Mouse (Mus musculus) heart, postnatal 25 days (tissue): ENCODE data around the gene Gm43720. TPM values are rescaled to one million over a fixed set of nuclear protein-coding genes. Genes with fewer than 3 reads are reported as not detected.
A peak's percentile ranks its signal among the peaks of the same experiment; 100 is the strongest.

ENCODE experiments used
- DNase-seq: peaks from one replicate; pipeline ENCODE4 v3.0.0; 2022; ENCODE audit warnings: low spot score
- intact Hi-C: fragments of 180-260 bp; cut with DNase I; formaldehyde crosslinking; loops from one replicate; pipeline ENCODE4 v1.15.1; 2025
- total RNA-seq, 2 experiments: library from RNA; stranded (reverse); gene quantifications; 2 replicates each; pipeline ENCODE4 v1.2.3; 2021

Gene Gm43720
- total RNA-seq, 2 experiments from 2014 or later, result not detected

- DNase-seq, result no peak
- intact Hi-C loops, result no loop called here
Observed at GRCm38 (mm10) chr5:138262582-138263240, 17.0 kb downstream of the Gm43720 start.

- no peak for DNase-seq
- intact Hi-C loops, result no loop called here
Observed at GRCm38 (mm10) chr5:138262001-138262400, 17.8 kb downstream of the Gm43720 start.

GRCm38 (mm10) chr5:138260834-138261233, 18.9 kb downstream of the Gm43720 start:
- intact Hi-C loops, result no loop called here
- DNase-seq, result no peak

GRCm38 (mm10) chr5:138260051-138260450, 19.7 kb downstream of the Gm43720 start:
- DNase-seq, result no peak
- intact Hi-C loops, result no loop called here

GRCm38 (mm10) chr5:138258993-138259392, 20.8 kb downstream of the Gm43720 start:
- intact Hi-C loops, result loop anchor here (5.0 kb wide), 1 partner anchor 363 kb away; the partner anchor contains the start of gene A430033K04Rik
- no peak for DNase-seq

GRCm38 (mm10) chr5:138258542-138258941, 21.2 kb downstream of the Gm43720 start:
- intact Hi-C loops, result loop anchor here (5.0 kb wide), 1 partner anchor 364 kb away; the partner anchor contains the start of gene A430033K04Rik
- no peak for DNase-seq

- intact Hi-C loops, result loop anchor here (5.0 kb wide), 1 partner anchor 364 kb away; the partner anchor contains the start of gene A430033K04Rik
Observed at GRCm38 (mm10) chr5:138258078-138258477, 21.7 kb downstream of the Gm43720 start.

GRCm38 (mm10) chr5:138257585-138257978, 22.2 kb downstream of the Gm43720 start:
- intact Hi-C loops, result loop anchor here (5.0 kb wide), 1 partner anchor 365 kb away; the partner anchor contains the start of gene A430033K04Rik
- no peak for DNase-seq

More at GRCm38 (mm10) chr5:138258078-138258477, 21.7 kb downstream of the Gm43720 start:
- no peak for DNase-seq

- intact Hi-C loops, result loop anchor here (5.0 kb wide), 1 partner anchor 365 kb away; the partner anchor contains the start of gene A430033K04Rik
- no peak for DNase-seq
Observed at GRCm38 (mm10) chr5:138256966-138257584, 22.7 kb downstream of the Gm43720 start.

GRCm38 (mm10) chr5:138256094-138256467, 23.7 kb downstream of the Gm43720 start:
- DNase-seq, result no peak
- intact Hi-C loops, result loop anchor here (5.0 kb wide), 1 partner anchor 366 kb away; the partner anchor contains the start of gene A430033K04Rik

- intact Hi-C loops, result loop anchor here (5.0 kb wide), 1 partner anchor 367 kb away; the partner anchor contains the start of gene A430033K04Rik
- DNase-seq, result peak; percentile 93
Observed at GRCm38 (mm10) chr5:138255353-138256093, 24.2 kb downstream of the Gm43720 start, which contains the start of gene Lamtor4. Gene Lamtor4, plus strand, starts transcription at chr5:138255482.

- intact Hi-C loops, result no loop called here
- no peak for DNase-seq
Observed at GRCm38 (mm10) chr5:138253061-138253460, 26.7 kb downstream of the Gm43720 start.

- intact Hi-C loops, result no loop called here
Observed at GRCm38 (mm10) chr5:138251144-138251543, 28.6 kb downstream of the Gm43720 start.

GRCm38 (mm10) chr5:138241511-138241910, 38.2 kb downstream of the Gm43720 start:
- intact Hi-C loops, result no loop called here
- DNase-seq, result no peak

More at GRCm38 (mm10) chr5:138251144-138251543, 28.6 kb downstream of the Gm43720 start:
- no peak for DNase-seq

GRCm38 (mm10) chr5:138234224-138234623, 45.5 kb downstream of the Gm43720 start:
- intact Hi-C loops, result no loop called here
- DNase-seq, result no peak

- intact Hi-C loops, result no loop called here
- no peak for DNase-seq
Observed at GRCm38 (mm10) chr5:138233778-138234177, 46.0 kb downstream of the Gm43720 start.

- no peak for DNase-seq
- intact Hi-C loops, result no loop called here
Observed at GRCm38 (mm10) chr5:138229511-138229910, 50.2 kb downstream of the Gm43720 start.

- intact Hi-C loops, result no loop called here
- DNase-seq, result no peak
Observed at GRCm38 (mm10) chr5:138228026-138228425, 51.7 kb downstream of the Gm43720 start.

GRCm38 (mm10) chr5:138227367-138227766, 52.4 kb downstream of the Gm43720 start:
- intact Hi-C loops, result no loop called here
- no peak for DNase-seq

GRCm38 (mm10) chr5:138226491-138226890, 53.3 kb downstream of the Gm43720 start:
- intact Hi-C loops, result no loop called here

More at GRCm38 (mm10) chr5:138226491-138226890, 53.3 kb downstream of the Gm43720 start:
- DNase-seq, result no peak
